Mouse (Mus musculus) kidney, adult 2 months (tissue): ENCODE data around the gene Fam214b.

Experiments
- CTCF ChIP-seq: fragments of 200-500 bp; conservative IDR thresholded peaks from 2 replicates; pipeline ENCODE4 v1.5.1; 2011; ENCODE audit warnings: low read depth, mild to moderate bottlenecking, control low read depth, low read length, moderate library complexity, mixed read lengths; ENCODE audit not compliant: insufficient read depth, insufficient read length
- POLR2A ChIP-seq: fragments of 200-500 bp; IDR thresholded peaks from one replicate; pipeline ENCODE4 v1.6.1; 2011; ENCODE audit warnings: low read depth, low read length, control low read depth

- TF ChIP-seq CTCF (no peak), POLR2A (no peak)
These were observed 32.2 kb upstream of the Fam214b start for GRCm38 (mm10) chr4:43078071-43078718.
